Mouse (Mus musculus): ENCODE results near the gene Ugt1a6b.
"Not testable (repeated sequence)": the region's sequence is repeated elsewhere in the genome, so short reads cannot be mapped to it uniquely, and the experiment has no call there.

The Ugt1a6b gene

DNA sequence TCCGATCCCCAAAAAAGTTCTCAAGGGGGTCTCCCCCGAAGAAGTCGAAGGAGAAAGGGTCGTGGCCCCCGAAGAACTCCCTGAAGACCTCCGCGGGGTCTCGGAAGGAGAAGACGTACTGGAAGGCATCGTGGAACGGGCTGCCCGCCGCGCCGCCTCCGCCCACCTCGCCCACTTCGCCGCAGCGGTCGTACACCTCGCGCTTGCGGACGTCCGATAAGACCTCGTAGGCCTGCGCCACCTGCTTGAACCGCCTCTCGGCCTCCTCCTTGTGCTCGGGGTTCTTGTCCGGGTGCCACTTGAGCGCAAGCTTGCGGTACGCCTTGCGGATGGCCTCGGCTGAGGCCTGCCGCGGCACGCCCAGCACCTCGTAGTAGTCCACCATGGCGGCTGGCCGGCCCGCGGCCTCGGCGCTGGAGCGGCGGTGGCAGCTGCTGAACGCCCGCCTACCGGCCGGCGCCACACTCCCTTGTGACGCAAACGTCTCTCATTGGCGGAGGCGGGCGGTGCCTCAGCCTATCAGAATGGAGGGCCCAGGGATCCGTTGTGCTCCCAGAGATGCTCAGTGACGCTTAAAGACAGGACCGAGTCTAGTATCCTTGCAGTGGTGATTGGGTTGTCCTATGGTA lies 102.4 kb downstream of the Ugt1a6b start, which contains the start of gene Dnajb3:
TSS of gene Dnajb3 (minus strand) at position 489 of the 629 bp plus-strand sequence.
- DNase-seq: peak; percentile 52

DNA sequence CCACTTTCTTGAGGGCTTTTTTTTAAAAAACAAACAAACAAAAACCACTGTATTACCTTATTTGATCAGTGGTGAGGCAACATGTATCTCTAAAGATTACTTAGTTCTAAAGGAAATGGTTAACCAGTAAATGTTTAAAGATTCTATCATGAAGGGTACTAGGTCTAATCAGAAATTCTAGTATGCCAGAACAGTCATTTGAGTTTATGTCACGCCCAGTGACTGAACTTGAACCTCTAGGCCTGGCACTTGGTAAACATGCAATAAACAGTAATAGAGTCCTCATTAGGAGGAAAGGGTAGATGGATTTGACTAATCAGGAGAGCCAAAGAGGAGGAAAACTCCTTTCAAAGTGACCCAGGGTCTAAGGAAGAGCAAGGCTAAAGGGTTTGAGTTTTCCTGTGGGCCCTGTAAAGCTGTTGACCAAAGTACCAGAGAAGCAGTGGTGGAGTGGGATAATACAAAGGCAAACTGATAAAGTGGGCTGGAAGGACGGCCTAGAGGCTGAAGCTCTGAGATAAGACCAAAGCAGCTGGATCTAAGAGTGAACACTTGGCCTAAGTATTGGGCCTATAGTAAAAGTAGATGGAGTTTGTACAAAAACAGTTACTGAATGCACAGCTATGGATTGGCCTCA lies 103.9 kb downstream of the Ugt1a6b start:
- no peak for DNase-seq

DNA sequence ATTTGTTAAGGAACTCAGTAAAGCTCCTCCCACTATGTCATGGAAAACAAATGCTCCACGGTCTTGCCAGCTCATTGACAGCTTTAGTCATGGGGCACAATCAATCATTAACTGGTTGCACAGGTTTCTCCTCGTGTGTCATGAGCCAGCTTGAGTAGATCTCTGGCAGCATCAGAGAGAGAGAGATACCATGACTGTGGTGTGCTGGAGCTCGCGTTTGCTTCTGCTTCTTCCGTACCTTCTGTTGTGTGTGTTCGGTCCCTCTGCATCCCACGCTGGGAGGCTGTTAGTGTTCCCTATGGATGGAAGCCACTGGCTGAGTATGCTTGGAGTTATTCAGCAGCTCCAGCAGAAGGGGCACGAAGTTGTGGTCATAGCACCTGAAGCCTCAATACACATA lies 108.8 kb downstream of the Ugt1a6b start, which contains the start of gene Ugt1a1:
TSS of gene Ugt1a1 (plus strand) at position 148 of the 400 bp plus-strand sequence.
- DNase-seq: peak; percentile 71

DNA sequence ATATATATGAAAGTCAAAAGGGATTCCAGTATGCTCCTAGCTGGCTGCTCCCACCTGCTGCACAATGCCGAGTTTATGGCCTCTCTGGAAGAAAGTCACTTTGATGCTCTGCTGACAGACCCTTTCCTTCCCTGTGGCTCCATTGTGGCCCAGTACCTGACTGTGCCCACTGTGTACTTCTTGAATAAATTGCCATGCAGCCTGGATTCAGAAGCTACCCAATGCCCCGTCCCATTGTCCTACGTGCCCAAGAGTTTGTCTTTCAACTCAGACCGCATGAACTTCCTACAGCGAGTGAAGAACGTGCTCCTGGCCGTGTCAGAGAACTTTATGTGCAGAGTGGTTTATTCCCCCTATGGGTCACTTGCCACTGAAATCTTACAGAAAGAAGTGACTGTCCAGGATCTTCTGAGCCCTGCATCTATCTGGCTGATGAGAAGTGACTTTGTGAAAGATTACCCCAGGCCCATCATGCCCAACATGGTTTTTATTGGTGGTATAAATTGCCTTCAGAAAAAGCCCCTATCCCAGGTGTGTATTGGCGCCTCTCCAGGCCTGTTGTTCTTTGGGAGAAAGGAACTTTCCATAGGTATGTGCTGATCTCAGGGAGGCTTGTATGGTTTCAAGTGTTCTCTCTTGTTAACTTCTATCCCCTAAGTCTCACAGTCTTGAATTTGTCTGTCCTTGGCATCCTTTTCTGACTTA lies 109.4 kb downstream of the Ugt1a6b start:
- DNase-seq: no peak

DNA sequence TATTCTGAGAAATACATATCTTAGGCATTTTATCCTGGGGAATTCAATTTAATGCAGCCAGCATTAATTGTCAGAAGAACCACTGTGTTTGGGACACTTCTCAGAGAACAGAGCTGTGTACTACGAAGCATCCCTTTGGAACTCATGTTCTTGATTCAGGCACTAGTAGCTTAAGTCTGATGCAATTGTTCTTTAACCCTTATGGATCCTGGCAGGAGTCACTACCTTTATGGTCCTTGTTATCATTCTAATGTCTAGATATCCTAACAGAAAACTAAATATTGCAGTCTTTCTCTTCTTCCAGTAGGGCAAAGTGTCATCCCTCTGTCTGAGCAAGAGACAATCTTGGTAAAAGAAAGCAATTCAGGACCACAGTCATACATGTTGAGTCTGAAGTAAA lies 110.0 kb downstream of the Ugt1a6b start:
- no peak for DNase-seq

DNA sequence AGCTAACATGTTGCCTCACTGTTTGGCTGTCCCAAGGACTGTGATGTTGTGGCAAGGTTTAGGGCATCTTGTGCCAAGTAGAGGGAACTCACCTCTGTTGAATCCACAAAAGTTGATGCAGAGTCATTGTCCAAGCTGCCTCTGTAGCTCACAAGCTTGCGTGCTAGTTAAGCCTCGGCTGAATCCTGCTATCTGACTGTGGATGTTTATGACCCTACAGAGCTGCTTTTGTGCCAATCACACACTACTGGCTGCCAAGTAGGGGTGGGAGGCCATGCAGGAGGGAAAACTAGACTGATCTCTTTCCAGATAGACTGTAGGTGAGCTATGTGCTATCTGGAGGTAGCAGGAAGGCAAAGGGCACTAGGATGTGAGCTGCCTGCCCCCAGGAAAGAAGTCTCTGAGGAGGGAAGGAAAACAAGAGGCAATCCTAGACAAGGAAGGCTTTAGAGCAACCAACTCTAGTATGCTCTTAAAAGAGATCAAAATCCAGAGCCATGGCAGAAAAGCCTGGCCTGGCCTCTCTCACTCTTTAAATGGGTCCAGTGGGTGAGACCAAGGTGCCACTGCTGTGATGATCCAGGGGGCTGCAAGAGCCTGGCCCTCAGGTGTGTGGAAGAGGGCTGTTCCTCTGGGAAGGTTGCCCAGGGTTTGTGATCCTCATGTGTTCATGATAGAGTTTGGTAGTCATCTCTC lies 110.9 kb downstream of the Ugt1a6b start:
- no peak for DNase-seq

DNA sequence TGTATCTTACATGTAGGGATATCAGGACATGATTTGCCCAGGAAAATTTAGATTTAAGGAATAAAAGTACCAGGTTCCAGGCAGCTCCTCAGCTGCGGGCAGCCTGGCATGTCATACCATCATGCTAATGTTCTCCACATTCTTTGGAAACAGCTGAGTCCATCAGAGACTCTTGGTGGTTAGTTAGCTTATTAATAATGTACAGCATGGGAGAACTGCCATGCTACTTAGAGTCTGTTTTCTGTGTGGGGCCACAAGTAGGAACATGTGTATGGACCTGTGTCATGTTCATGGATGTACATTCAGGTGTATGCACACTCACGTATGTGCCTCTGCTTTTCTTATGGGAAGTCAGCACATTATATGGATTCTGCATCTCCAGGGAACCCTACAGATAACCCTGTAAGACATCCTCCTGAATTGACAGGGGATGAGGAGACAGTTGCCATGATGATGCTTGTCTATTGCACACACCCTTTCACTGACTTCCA lies 111.5 kb downstream of the Ugt1a6b start:
- no peak for DNase-seq

DNA sequence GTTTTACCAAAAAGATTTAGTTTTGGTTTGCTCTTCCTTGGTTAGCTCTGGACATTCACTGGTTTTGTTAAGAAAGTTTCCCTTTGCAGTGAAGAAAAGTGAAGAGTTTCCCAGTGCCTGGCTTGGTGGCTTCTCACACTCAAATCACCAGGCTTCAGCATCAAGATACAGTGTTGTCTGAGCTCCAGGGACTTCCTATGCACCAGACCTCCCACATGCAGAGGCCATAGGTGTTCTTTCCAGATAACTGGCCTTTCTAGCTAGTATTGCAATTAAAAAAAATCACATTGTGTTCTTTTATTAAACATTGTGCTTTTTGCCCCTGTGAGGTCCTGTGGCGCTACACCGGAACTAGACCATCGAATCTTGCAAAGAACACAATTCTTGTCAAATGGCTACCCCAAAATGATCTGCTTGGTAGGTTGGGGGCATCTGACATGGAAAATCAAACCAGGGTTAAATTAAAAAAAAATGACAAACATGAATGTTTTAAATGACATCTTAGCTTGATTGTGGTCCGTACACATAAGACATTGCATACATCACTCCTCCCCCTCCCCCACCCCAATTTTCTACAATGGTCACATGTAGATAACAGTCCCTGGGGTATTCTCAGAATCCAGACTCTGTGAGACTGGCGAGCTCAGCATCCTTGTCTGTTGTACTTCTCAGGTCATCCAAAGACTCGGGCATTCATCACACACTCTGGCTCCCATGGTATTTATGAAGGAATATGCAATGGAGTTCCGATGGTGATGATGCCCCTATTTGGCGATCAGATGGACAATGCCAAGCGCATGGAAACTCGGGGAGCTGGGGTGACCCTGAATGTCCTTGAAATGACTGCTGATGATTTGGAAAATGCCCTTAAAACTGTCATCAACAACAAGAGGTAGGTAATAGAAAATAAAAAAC lies 112.7 kb downstream of the Ugt1a6b start:
- DNase-seq: no peak

DNA sequence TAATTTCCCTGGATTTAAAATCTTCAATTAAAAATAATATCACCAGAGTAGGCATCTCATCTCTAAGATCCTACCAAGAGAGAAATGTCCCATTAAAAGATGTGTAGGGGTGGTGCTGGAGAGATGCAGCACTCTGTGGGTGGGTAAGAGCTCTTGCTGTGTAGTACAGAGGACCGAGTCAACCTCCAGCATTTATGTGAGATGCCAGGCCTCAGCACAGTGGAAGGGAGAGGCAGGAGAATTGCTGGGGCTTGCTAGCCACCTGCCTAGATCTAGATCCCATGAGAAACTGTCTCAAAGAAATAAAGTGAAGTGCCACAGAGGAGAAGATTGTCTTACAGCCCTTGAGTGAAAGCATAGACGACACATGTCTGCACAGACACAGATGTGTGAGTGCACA lies 113.5 kb downstream of the Ugt1a6b start:
- no peak for DNase-seq

DNA sequence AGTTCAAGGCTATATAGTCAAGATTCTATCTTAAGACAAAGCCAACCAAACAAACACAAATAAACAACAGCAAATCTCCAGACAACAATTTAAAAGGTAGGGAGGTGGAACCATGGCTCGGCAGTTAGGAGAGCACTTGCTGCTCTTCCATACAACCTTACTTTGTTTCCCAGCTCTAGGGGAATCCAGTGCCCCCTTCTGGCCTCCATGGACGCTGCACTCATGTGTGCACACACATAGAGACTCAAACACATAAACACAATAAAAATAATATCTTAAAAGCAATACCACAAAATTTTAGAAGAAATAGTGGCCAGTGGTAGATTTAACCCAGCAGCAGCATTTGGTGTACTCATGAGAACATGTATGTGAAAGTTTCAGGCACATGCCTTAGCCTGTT lies 114.1 kb downstream of the Ugt1a6b start:
- peak; percentile 20 for DNase-seq

DNA sequence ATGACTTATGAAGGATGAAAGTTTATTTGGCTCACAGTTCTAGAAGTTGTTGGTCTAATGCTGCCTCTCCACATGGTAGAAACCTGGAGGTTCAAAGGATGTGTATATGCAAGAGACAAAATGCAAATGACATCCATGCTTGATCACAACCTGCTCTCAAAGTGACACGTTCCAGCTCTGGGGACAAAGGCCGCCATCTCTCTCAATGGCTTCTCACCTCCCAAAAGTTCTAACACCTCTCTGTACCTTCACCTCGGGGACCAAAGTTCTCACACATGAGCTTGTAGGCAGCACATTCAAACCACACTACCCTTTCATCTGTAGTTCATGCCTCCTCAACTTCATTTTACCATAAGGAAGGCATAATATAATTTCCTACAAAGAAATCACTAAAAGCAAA lies 114.5 kb downstream of the Ugt1a6b start:
- no peak for DNase-seq

DNA sequence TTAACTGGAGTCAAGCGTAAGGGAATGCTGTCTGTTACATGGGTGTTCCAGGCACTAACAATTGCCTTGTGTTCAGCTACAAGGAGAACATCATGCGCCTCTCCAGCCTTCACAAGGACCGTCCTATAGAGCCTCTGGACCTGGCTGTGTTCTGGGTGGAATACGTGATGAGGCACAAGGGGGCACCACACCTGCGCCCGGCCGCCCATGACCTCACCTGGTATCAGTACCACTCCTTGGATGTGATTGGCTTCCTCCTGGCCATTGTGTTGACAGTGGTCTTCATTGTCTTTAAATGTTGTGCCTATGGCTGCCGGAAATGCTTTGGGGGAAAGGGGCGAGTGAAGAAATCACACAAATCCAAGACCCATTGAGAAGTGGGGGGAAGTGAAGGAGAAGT lies 115.0 kb downstream of the Ugt1a6b start:
- DNase-seq: peak; percentile 14

DNA sequence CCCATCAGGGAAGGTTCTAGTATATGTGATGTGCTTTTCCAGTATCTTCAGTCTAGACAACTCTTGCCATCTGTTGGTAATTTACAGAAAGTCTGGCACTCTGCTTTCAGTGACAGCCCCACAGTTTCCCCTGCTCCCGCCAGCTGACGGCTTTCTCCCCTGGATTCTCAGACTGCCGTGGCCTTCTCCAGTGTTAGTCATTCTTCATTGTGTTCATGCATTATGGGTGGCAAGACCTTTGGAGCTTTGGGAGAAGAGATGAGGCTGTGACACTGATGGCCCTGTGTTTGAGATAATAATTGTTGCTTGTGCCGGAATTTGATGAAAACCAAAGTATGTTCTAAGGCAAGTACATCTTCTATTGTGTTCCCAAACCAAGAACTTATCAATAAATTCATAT lies 115.5 kb downstream of the Ugt1a6b start:
- DNase-seq: no peak

DNA sequence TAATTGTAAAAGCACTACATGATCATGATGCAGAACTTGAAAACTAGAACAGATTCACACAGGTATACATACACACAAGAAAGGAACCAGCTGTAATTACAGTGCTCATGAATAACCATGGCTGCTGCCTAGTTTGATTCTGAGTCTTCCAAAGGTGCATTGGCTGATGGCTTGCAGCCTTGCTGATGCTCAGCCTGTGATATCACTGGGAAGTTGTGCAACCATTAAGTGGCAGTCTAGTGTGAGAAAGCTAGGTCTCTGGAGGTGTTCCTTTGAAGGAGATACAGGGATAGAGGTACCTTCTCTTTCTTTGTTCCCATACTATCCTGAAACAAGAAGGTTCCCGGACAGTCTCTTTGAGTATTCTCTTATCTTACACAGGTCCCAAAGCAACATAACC lies 116.0 kb downstream of the Ugt1a6b start:
- no peak for DNase-seq

DNA sequence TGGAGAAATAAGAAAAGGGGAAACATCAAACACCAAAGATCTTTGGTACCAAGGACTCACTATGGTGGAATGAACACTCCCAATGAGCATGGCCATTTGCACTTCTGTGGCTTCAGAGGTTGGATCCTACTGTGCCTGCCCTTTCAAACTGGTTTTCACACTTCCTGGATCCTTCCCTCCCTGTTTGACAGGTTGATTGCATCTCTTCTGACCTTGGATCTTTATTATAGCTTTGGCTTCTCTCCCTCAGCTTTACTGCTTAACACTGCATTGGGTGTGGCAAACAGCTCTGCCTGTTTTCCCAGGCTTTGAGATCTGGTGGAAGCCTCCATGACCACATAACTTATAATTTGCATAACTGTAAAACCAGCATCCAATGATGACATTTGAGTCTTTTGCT lies 117.3 kb downstream of the Ugt1a6b start:
- DNase-seq: peak; percentile 20

DNA sequence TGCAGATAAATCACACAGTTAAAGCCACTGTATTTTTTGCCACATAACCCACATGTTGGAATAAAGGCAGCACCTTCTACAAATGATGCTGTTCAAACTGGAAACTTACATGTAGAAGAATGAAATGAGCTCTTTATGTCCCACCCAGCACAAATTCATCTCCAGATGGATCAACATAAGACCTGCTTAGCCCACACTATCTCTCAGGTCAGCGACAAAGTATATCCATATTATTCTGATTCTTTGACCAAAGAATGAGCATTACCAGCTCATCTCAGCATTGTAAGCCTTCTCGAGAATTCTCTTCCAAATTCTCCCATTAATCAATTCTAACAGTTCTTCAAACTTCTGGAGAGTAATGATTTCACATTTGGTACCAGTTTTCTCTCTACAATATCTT lies 119.2 kb downstream of the Ugt1a6b start:
- no peak for DNase-seq

DNA sequence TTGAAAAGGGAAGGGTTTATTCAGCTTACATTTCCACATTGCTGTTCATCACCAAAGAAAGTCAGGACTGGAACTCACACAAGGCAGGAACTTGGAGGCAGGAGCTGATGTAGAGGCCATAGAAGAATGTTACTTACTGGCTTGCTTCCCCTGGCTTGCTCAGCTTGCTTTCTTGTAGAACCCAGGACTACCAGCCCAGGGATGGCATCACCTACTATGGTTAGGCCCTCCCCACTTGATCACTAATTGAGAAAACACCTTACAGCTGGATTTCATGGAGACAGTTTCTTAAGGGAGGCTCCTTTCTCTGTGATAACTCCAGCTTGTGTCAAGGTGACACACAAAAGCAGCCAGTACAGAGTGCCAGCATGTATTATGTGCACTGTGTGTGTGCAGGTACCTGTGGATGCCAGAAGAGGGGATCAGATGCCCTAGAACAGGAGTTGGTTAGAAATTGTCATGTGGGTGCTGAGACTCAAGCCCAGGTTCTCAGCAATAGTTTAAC lies 120.0 kb downstream of the Ugt1a6b start:
- DNase-seq: not testable (repeated sequence)

DNA sequence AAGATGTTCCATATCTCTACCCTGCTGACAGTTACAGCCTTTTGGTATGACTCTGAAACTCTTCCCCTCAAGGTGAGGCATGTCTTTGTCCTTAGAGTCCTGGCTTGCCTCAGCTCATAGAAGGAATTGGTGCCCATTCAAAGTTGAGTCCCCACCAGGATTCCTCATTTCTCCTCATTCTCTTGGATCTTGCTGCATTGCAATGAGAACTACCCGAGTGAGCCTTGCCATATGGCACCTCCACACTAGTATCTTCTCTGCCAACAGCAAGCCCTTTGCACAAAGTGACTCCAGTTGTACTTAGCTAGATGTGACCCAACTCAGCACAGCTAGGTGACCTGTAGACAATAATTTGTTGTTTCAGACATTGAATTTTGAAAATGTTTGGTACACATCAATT lies 120.5 kb downstream of the Ugt1a6b start:
- no peak for DNase-seq

DNA sequence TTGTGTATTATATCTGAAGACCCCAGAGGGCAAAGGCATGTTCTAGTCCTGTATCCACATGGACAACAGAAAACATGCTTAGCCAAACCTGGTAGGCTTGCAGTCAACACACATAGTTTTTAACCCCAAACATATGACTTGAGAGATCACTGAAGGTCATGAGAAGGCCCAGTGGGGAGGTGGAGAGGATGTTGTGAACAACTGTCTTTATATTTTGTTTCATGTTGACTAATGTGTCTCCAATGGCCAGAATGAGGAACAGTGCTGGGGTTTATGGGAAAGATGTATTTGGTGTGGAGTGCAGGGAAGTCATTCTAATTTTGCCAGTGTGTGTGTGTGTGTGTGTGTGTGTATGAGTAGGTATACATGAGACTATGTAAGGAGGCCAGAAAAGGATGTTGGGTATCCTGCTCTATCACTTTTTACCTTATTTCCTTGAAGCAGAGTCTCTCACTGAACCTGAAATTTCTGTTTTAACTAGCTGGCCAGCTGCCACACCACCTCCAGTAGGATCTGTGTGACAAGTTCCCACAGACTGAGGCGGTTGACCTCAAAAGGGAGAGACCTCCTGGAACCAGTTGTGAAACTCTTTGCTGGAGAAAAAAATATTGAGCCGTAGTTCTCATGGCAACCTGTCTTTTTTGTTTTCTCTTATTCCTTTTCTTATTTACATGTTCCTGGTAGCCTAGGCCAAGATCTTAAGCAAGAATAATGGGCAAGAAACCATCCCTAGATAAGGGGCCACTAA lies 121.2 kb downstream of the Ugt1a6b start:
- peak; percentile 46 for DNase-seq

DNA sequence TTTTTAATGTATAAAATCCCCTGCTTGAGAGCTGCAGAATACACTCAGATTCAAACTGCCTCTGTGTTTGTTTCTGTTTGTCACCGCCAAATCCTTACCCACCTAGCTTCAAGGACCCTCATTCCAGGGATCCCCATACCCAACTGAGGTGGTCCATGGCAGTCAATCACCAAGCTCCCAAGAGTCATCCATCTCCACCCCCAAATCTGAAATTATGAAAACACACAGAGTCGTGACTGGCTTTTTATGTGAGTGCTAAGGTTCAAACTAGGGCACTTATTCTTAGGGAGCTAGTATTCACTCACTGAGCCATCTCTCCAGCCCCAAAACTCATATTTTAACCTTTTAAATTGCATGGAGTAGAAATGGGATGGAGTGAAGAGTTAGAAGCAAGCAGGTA lies 122.2 kb downstream of the Ugt1a6b start:
- not testable (repeated sequence) for DNase-seq

DNA sequence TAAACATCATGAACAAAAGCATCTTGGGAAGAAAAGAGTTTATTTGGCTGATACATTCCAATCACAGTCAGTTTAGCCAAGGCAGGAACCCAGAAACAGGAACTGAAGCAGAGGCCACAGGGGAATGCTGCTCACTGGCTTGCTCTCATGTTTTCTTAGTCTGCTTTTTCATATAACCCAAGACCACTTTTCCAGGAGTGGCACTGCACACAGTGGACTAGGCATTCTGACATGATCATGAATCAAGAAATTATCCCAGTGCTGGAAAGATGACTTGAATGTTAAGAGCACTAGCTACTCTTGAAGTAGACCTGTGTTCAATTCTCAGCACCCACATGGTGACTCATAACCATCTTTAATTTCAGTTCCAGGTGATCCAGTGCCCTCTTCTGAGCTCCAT lies 122.7 kb downstream of the Ugt1a6b start:
- no peak for DNase-seq

Data from kidney, adult 9 months (tissue).